Mouse (Mus musculus): ENCODE results near the gene Pnp. TPM values are rescaled to one million over a fixed set of nuclear protein-coding genes. Genes with fewer than 3 reads are reported as not detected.
"Not testable (repeated sequence)": the region's sequence is repeated elsewhere in the genome, so short reads cannot be mapped to it uniquely, and the experiment has no call there.

The Pnp gene
- polyA plus RNA-seq, 1 experiment from 2014 or later: 24.9 TPM

DNA sequence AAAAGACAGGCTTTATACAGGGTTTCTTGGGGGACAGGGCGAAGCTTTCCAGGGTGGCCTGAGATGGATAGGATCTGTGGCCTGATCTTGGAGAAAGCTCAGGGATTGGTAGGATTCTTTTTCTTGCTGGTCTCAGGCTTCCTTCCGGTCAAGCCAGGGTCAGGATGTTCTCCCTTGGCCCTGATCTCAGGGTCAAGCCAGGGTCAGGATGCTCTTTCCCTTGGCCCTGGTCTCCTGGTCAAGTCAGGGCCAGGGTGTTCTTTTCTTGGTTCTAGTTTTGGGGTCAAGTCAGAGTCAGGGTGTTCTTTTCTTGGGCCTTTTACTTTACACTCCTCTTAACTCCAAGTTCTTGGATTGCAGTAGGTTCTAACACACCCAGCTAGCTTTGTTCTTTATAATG, 56.8 kb downstream of the Pnp start:
- no peaks in the 10 kb centered on the region for H3K27me3 ChIP-seq

DNA sequence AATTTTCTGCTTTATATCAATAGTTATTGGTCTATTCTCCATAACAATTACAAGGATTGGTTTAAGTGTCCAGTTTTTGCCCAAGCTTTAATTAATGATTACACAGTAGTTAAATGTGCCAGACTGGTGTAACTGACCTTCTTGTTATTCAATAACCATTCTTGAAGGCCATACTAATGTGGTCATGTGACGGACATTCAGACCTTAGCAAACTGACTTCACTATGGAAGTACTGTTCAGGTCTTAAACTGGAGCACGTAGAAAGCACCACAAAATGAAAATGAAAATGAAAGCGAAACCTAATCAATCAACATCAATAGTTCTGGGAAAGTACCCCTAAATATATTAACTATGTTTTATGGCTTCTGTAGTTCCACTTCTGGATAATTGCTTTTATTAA, 60.2 kb downstream of the Pnp start:
- Histone ChIP-seq H3K4me3 (no peak overlapping the region), H3K9ac (no peak overlapping the region), H3K4me2 (no peak overlapping the region), H3K27me3 (no peaks in the 10 kb centered on the region), H3K4me1 (replicated peaks) (no peaks in the 10 kb centered on the region), H3K36me3 (no peaks in the 10 kb centered on the region), H3K9me3 (no peaks in the 10 kb centered on the region), H3K27ac (no peak overlapping the region)
- WGBS: 86% methylated on average over 3 of the region's 3 CpGs
- no peak for ATAC-seq (ENCODE audit: low FRiP score)

More for the DNA sequence above, 56.8 kb downstream of the Pnp start:
- no peaks in the 10 kb centered on the region for H3K9me3 ChIP-seq
- H3K36me3 ChIP-seq: no peaks in the 10 kb centered on the region
- H3K4me1 ChIP-seq (replicated peaks): no peaks in the 10 kb centered on the region
- no peak for ATAC-seq (ENCODE audit: low FRiP score)
- H3K4me2 ChIP-seq: no peak overlapping the region
- no peak overlapping the region for H3K27ac ChIP-seq
- 83% methylated on average over 2 of the region's 2 CpGs for WGBS
- no peak overlapping the region for H3K4me3 ChIP-seq
- H3K9ac ChIP-seq: no peak overlapping the region

DNA sequence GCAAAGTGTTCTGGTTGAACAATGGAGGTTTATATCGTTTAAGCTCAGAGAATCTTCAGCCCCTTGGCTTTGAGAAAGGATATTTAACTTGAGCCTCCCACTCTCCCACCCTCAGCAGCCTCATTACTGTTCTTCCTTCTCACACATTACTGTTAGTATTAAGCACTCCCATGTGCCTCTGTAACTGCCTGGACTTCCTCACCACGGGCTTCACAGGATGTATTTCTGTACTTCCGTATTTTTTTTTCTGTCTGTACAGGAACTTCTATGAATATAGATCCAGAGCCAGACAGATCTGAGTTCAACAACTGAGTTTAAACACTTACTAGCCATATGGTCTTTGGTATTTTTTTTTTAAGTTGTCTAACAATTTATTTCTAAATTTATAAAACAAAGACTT, 66.2 kb downstream of the Pnp start:
- Histone ChIP-seq H3K9ac (no peak overlapping the region), H3K4me1 (replicated peaks) (no peaks in the 10 kb centered on the region), H3K27me3 (no peaks in the 10 kb centered on the region), H3K4me3 (no peak overlapping the region), H3K27ac (no peak overlapping the region), H3K36me3 (no peaks in the 10 kb centered on the region), H3K4me2 (no peak overlapping the region), H3K9me3 (no peaks in the 10 kb centered on the region)
- no peak for ATAC-seq (ENCODE audit: low FRiP score)
- 83% methylated on average over 3 of the region's 3 CpGs for WGBS

DNA sequence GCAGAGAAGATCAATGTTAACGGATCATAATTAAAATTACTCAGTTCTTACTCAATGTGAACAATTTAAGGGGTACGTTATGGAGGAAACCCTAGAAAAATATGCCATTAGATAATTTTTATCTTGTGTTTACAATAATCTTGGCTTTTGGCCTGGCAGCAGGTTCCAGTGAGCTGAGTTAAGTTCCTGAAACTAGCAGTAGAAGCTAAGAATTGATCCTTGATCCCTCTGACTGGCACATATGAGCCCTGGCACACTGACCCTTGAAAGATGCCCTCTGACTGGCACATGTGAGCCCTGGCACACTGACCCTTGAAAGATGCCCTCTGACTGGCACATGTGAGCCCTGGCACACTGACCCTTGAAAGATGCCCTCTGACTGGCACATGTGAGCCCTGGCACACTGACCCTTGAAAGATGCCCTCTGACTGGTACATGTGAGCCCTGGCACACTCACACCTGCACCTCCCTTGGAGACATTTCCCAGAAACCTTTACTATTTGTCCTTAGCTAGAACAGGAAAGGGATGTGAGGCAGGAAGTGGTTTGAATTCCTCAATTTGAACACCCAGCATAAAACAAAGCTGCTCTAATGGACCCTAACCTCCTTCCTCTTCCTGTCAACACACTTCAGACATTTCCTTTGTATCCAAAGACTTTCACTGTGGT, 67.3 kb downstream of the Pnp start:
- Histone ChIP-seq H3K4me2 (no peak overlapping the region), H3K36me3 (no peaks in the 10 kb centered on the region), H3K4me3 (no peak overlapping the region), H3K27me3 (no peaks in the 10 kb centered on the region), H3K4me1 (replicated peaks) (no peaks in the 10 kb centered on the region), H3K9me3 (no peaks in the 10 kb centered on the region), H3K27ac (no peak overlapping the region), H3K9ac (no peak overlapping the region)
- 90% methylated on average over 2 of the region's 2 CpGs for WGBS
- no peak for ATAC-seq (ENCODE audit: low FRiP score)

DNA sequence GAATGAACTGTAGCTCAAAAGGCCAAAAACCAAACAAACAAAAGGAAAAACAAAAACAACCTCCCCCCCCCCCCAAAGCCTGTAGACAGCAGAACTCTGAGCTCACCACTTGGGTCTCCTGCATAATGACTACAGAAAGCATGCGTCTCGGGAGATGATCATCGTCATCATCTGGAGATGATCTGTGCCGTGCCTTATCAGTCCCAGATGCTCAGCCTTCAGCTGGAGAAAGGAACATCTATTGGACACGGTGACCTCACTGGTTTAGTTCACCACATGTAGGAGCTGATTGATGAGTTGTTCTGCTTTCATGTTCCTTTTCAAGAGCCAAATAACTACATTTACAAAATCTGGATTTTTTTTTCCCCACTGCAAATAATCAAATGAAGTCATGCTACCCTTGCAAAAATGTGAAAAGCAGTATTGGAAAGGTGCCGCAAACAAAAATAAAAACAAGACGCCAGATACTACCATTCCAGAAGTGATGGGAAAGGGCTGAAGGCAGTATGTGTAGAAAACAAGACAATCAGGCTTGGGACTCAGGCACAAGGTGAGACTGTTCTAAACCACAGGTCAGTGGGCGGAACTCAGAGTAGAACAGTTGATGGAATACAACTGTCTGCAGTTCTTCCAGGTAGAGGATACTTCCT, 76.4 kb downstream of the Pnp start, which contains the start of gene Rnase10:
TSS of gene Rnase10 (plus strand) at position 600 of the 650 bp plus-strand sequence.
- no peak within 1 kb of the TSS for H3K9ac ChIP-seq
- H3K4me1 ChIP-seq (replicated peaks): no peaks in the 10 kb centered on the region
- H3K36me3 ChIP-seq: no peaks in the 10 kb centered on the region
- no peaks in the 10 kb centered on the region for H3K27me3 ChIP-seq
- H3K4me3 ChIP-seq: no peak within 1 kb of the TSS
- no peak within 1 kb of the TSS for H3K27ac ChIP-seq
- H3K4me2 ChIP-seq: no peak within 1 kb of the TSS
- no peak for ATAC-seq (ENCODE audit: low FRiP score)
- no peaks in the 10 kb centered on the region for H3K9me3 ChIP-seq
- WGBS: 85% methylated on average over 8 of the region's 8 CpGs

DNA sequence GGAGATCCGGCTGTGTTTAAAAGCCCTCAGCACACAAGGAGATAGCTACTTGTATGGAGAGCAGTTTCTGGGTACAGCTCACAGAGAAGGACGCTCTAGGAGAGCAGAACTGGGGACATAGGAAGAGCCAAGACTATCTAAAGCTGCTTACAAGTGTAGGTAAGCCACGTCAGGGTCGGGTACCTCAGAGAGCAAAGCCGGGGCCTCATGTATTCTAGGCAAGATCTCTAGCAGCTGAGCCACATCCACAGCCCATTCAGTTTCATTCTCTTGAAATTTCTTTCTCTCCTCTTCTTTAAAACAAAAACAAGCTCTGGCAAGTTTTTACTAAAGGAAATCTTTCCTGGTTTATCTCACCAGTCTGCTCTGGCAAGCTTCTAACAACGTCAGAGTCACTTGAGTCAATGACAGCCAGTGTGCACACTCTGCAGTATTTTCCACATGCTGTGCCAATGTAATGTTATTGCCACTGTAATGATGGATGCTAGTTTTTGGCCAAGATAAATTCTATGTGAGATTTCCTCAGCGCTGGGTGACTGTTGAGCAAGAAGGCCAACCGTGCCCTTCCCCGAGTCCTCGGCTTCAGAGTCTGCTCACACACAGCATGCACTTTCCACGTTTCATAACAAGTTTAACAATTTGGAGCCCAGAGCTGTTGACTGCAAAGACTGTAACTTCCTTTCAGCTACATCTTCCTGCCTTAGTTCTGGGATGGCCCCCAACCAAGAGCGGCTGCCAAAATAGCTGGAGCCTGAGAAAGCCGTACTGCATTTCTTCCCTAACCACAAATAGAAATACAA, 77.2 kb downstream of the Pnp start:
- H3K27ac ChIP-seq: no peak overlapping the region
- no peak overlapping the region for H3K9ac ChIP-seq
- ATAC-seq (ENCODE audit: low FRiP score): no peak
- no peaks in the 10 kb centered on the region for H3K4me1 ChIP-seq (replicated peaks)
- no peak overlapping the region for H3K4me3 ChIP-seq
- no peak overlapping the region for H3K4me2 ChIP-seq
- H3K27me3 ChIP-seq: no peaks in the 10 kb centered on the region
- H3K9me3 ChIP-seq: no peaks in the 10 kb centered on the region
- H3K36me3 ChIP-seq: no peaks in the 10 kb centered on the region
- 87% methylated on average over 13 of the region's 13 CpGs for WGBS

DNA sequence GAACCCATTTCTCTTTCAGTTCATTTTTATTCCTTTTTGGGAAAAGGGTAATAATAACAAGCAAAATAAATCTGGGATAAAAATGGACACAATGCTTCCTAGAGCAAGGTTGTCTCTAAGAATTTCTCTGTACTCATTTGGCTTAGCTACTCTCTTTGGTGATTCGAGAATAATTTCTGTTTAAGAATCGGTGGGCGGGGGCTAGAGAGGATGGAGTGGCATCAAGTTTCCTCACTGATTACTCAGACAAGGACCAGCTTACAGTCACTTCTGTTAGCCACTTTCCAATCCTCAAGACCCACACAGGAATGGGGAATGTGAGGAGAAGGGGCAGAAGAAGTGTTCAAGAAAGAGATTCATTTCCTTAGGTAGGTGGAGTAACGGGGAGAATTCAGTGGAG, 77.9 kb downstream of the Pnp start:
- ATAC-seq (ENCODE audit: low FRiP score): no peak
- WGBS: 90% methylated on average over 4 of the region's 4 CpGs

DNA sequence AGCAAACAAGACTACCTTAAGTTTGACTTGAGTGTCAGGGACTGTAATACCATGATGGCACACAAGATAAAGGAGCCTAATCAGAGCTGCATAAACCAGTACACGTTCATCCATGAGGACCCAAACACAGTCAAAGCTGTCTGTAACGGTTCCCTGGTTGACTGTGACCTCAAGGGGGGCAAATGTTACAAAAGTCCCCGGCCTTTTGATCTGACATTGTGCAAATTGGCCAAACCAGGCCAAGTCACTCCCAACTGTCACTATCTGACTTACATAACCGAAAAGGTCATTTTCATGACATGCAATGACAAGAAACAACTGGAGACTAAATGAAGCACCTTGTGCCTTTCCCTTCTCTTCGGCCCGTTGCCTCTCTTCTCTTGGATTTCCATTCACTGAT, 78.7 kb downstream of the Pnp start:
- Histone ChIP-seq H3K36me3 (no peaks in the 10 kb centered on the region), H3K4me3 (no peak overlapping the region), H3K9me3 (no peaks in the 10 kb centered on the region), H3K27ac (no peak overlapping the region), H3K4me1 (replicated peaks) (no peaks in the 10 kb centered on the region), H3K9ac (no peak overlapping the region), H3K4me2 (no peak overlapping the region), H3K27me3 (no peaks in the 10 kb centered on the region)
- no peak for ATAC-seq (ENCODE audit: low FRiP score)
- WGBS: 88% methylated on average over 6 of the region's 6 CpGs

More for the DNA sequence above, 77.9 kb downstream of the Pnp start:
- H3K4me2 ChIP-seq: no peak overlapping the region
- no peaks in the 10 kb centered on the region for H3K27me3 ChIP-seq
- no peaks in the 10 kb centered on the region for H3K4me1 ChIP-seq (replicated peaks)
- no peak overlapping the region for H3K27ac ChIP-seq
- H3K4me3 ChIP-seq: no peak overlapping the region
- no peak overlapping the region for H3K9ac ChIP-seq
- H3K36me3 ChIP-seq: no peaks in the 10 kb centered on the region
- H3K9me3 ChIP-seq: no peaks in the 10 kb centered on the region

DNA sequence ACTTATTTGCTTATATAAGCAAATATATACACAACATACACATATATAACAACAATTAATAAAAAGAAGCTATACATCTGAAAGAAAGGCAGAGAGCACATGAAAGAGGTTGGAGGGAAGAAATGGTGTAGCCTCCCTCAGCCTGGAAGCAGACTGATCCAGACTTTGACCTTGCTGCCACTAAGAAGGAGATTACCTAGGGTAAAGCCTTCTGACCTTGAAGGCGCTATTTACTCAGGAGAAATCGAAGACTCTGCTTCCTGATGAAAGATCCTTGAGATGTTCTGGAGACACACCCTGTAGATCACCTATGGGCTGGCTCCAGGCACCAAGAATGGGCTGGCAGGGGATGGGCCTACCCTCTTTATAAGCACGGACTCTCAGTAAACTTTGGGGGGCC, 83.8 kb downstream of the Pnp start:
- H3K36me3 ChIP-seq; H3K4me3 ChIP-seq; H3K9me3 ChIP-seq; H3K4me1 ChIP-seq (replicated peaks); H3K4me2 ChIP-seq; H3K9ac ChIP-seq; H3K27me3 ChIP-seq; H3K27ac ChIP-seq; ATAC-seq (ENCODE audit: low FRiP score): not testable (repeated sequence)
- WGBS: 94% methylated on average over 3 of the region's 3 CpGs

Other genes with a start within 250 kb of the Pnp start
- gene Olfr747, start 237.9 kb upstream of the Pnp start, polyA plus RNA-seq (2015; fragmentation: Nextera tagmentation; extraction: Ambion mirVana): not detected in 2 replicates
- not detected in 2 replicates for gene Olfr748, start 223.7 kb upstream of the Pnp start, polyA plus RNA-seq (2015; fragmentation: Nextera tagmentation; extraction: Ambion mirVana)
- gene Olfr749, start 186.0 kb upstream of the Pnp start, polyA plus RNA-seq (2015; fragmentation: Nextera tagmentation; extraction: Ambion mirVana): not detected in 2 replicates
- gene Ttc5, start 145.6 kb upstream of the Pnp start, polyA plus RNA-seq (2015; fragmentation: Nextera tagmentation; extraction: Ambion mirVana): 121 and 133 TPM in 2 replicates
- not detected in 2 replicates for gene Ccnb1ip1, start 123.3 kb upstream of the Pnp start, polyA plus RNA-seq (2015; fragmentation: Nextera tagmentation; extraction: Ambion mirVana)
- 42.0 and 44.0 TPM in 2 replicates for gene Parp2, start 123.2 kb upstream of the Pnp start, polyA plus RNA-seq (2015; fragmentation: Nextera tagmentation; extraction: Ambion mirVana)
- gene Tep1, start 60.5 kb upstream of the Pnp start, polyA plus RNA-seq (2015; fragmentation: Nextera tagmentation; extraction: Ambion mirVana): 2.5 and 3.2 TPM in 2 replicates
- 0.83 and 1.3 TPM in 2 replicates for gene Klhl33, start 33.6 kb upstream of the Pnp start, polyA plus RNA-seq (2015; fragmentation: Nextera tagmentation; extraction: Ambion mirVana)
- 116 and 119 TPM in 2 replicates for gene Osgep, start 6.2 kb upstream of the Pnp start, polyA plus RNA-seq (2015; fragmentation: Nextera tagmentation; extraction: Ambion mirVana)
- gene Apex1, start 6.1 kb upstream of the Pnp start, polyA plus RNA-seq (2015; fragmentation: Nextera tagmentation; extraction: Ambion mirVana): 225 and 228 TPM in 2 replicates
- 79.0 and 87.9 TPM in 2 replicates for gene Pip4p1, start 226 bp upstream of the Pnp start, polyA plus RNA-seq (2015; fragmentation: Nextera tagmentation; extraction: Ambion mirVana)
- gene Gm49342, start 13.4 kb downstream of the Pnp start, polyA plus RNA-seq (2015; fragmentation: Nextera tagmentation; extraction: Ambion mirVana): not detected in 2 replicates
- gene Pnp2, start 24.9 kb downstream of the Pnp start, polyA plus RNA-seq (2015; fragmentation: Nextera tagmentation; extraction: Ambion mirVana): 0.57 and 0.60 TPM in 2 replicates
- gene Rnase10, start 76.7 kb downstream of the Pnp start, polyA plus RNA-seq (2015; fragmentation: Nextera tagmentation; extraction: Ambion mirVana): not detected in 2 replicates
- not detected in 2 replicates for gene Rnase9, start 110.8 kb downstream of the Pnp start, polyA plus RNA-seq (2015; fragmentation: Nextera tagmentation; extraction: Ambion mirVana)
- not detected in 2 replicates for gene Rnase11, start 119.1 kb downstream of the Pnp start, polyA plus RNA-seq (2015; fragmentation: Nextera tagmentation; extraction: Ambion mirVana)
- not detected in 2 replicates for gene Rnase12, start 126.6 kb downstream of the Pnp start, polyA plus RNA-seq (2015; fragmentation: Nextera tagmentation; extraction: Ambion mirVana)
- 0.05 TPM in 1 of 2 replicates, not detected in the other for gene Olfr750, start 143.4 kb downstream of the Pnp start, polyA plus RNA-seq (2015; fragmentation: Nextera tagmentation; extraction: Ambion mirVana)
- 15.3 and 17.5 TPM in 2 replicates for gene Rnase4, start 160.0 kb downstream of the Pnp start, polyA plus RNA-seq (2015; fragmentation: Nextera tagmentation; extraction: Ambion mirVana)
- 4.1 and 4.4 TPM in 2 replicates for gene Ang, start 160.1 kb downstream of the Pnp start, polyA plus RNA-seq (2015; fragmentation: Nextera tagmentation; extraction: Ambion mirVana)
- gene Eddm3b, start 183.3 kb downstream of the Pnp start, polyA plus RNA-seq (2015; fragmentation: Nextera tagmentation; extraction: Ambion mirVana): not detected in 2 replicates
- gene Rnase6, start 192.8 kb downstream of the Pnp start, polyA plus RNA-seq (2015; fragmentation: Nextera tagmentation; extraction: Ambion mirVana): 0.25 and 0.47 TPM in 2 replicates
- gene Rnase1, start 215.7 kb downstream of the Pnp start, polyA plus RNA-seq (2015; fragmentation: Nextera tagmentation; extraction: Ambion mirVana): 0.60 TPM in 1 of 2 replicates, not detected in the other
- not detected in 2 replicates for gene Rnase2b, start 231.2 kb downstream of the Pnp start, polyA plus RNA-seq (2015; fragmentation: Nextera tagmentation; extraction: Ambion mirVana)

Data from hindbrain, embryonic 13.5 days (tissue).